8 mouse cellular contexts compared by ENCODE assay signal in the genomic region with DNA sequence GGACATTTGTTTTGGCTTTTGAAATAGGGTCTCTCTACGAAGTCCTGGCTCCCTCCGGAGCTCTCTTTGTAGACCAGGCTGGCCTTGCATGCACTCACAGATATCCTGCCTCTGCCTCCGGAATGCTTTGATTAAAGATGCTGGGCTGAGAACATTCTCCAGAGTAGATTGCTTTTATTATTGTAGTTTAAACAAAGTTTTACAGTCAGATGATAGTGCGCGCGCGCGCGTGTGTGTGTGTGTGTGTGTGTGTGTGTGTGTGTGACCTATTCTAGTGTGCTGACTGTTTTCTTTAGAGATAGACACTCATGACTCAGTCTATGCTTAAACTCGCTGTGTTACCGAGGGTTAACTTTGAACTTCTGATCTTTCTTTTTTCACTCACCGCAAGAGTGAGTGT. TPM values are rescaled to one million over a fixed set of nuclear protein-coding genes. Genes with fewer than 3 reads are reported as not detected.
DNase-seq lines count a peak whose midpoint lies in the region; ATAC-seq lines count a peak whose summit lies in the region.

No protein-coding gene starts in this region.

- no peak overlapping the region for H3K27ac ChIP-seq in heart, embryonic 11.5 days (ENCODE audit: low read depth, low read length)
- no peak overlapping the region for H3K27ac ChIP-seq in kidney, embryonic 15.5 days

- no peaks in the 10 kb centered on the region for H3K36me3 ChIP-seq in heart, embryonic 11.5 days (ENCODE audit: control insufficient read depth, insufficient read depth, low read length)
- no peaks in the 10 kb centered on the region for H3K36me3 ChIP-seq in kidney, embryonic 15.5 days

- H3K27me3 ChIP-seq in heart, embryonic 11.5 days (ENCODE audit: control insufficient read depth, insufficient read depth, low read length), result no peaks in the 10 kb centered on the region
- no peaks in the 10 kb centered on the region for H3K27me3 ChIP-seq in kidney, embryonic 15.5 days

- H3K9me3 ChIP-seq in heart, embryonic 11.5 days (replicated peaks; ENCODE audit: control insufficient read depth, low read length), result no peaks in the 10 kb centered on the region
- no peaks in the 10 kb centered on the region for H3K9me3 ChIP-seq in kidney, embryonic 15.5 days (replicated peaks)

- no peak overlapping the region for H3K9ac ChIP-seq in heart, embryonic 11.5 days (ENCODE audit: low read depth, low read length)
- H3K9ac ChIP-seq in kidney, embryonic 15.5 days, result no peak overlapping the region

- 71% methylated on average over 12 of the region's 12 CpGs for WGBS in heart, embryonic 11.5 days (ENCODE audit: insufficient replicate concordance)
- WGBS in kidney, embryonic 15.5 days, result 86% methylated on average over 12 of the region's 12 CpGs

- no peak for ATAC-seq in heart, embryonic 11.5 days (replicated peaks; ENCODE audit: insufficient number of reproducible peaks, low FRiP score, low TSS enrichment)
- no peak for ATAC-seq in kidney, embryonic 15.5 days (replicated peaks; ENCODE audit: low FRiP score)
- ATAC-seq in granulocyte monocyte progenitor cell, adult 5-6 weeks (replicated peaks; ENCODE audit: poor library complexity, severe bottlenecking), result no peak

- H3K4me1 ChIP-seq in heart, embryonic 11.5 days (ENCODE audit: control insufficient read depth, insufficient read depth, low read length), result no peaks in the 10 kb centered on the region
- H3K4me1 ChIP-seq in kidney, embryonic 15.5 days, result peaks cover 3% of the 10 kb centered on the region; the same call in 1 of the 2 replicates

- H3K4me2 ChIP-seq in heart, embryonic 11.5 days, result peak overlapping the region; percentile 52
- H3K4me2 ChIP-seq in kidney, embryonic 15.5 days, result peak overlapping the region; percentile 69

- H3K4me3 ChIP-seq in heart, embryonic 11.5 days (ENCODE audit: low read depth, low read length), result peak overlapping the region; percentile 27; the same call in 1 of the 2 replicates
- H3K4me3 ChIP-seq in kidney, embryonic 15.5 days (replicated peaks), result peak overlapping the region; percentile 74

- peak; percentile 2 to 5 for DNase-seq in left cerebral cortex, adult 18-20 months (ENCODE audit: low spot score in 2 of 2)
- DNase-seq in left cerebral cortex, adult 11 months (ENCODE audit: low spot score), result no peak
- DNase-seq in cerebellum, adult 9-10 months, result peak; percentile 55
- DNase-seq in lung, adult 18-20 months, result peak; percentile 7 to 10
- DNase-seq in right cerebral cortex, postnatal 10 days (ENCODE audit: low spot score in 2 of 2), result peak; percentile 22 to 34

RNA-seq across cellular contexts. Expression of gene Zfp619, which starts 0.8 kb away (rescaled TPM):
- 1 to 10 TPM; 3.0 TPM for total RNA-seq in left cerebral cortex, adult 18-20 months (2021)
- 2.0 and 2.4 TPM in 2 replicates for polyA plus RNA-seq in heart, embryonic 11.5 days (2014; fragmentation: Nextera tagmentation; extraction: Ambion mirVana)
- 1.8 and 2.1 TPM in 2 replicates for polyA plus RNA-seq in kidney, embryonic 15.5 days (2015; fragmentation: Nextera tagmentation; extraction: Ambion mirVana)
- 3.4 and 4.5 TPM in 2 replicates for total RNA-seq in granulocyte monocyte progenitor cell, adult 5-6 weeks (2014; fragmentation: Nextera tagmentation)
- total RNA-seq in granulocyte monocyte progenitor cell, adult 5-6 weeks (2017), result 2.0 and 3.0 TPM in 2 replicates
